In the genomic region with DNA sequence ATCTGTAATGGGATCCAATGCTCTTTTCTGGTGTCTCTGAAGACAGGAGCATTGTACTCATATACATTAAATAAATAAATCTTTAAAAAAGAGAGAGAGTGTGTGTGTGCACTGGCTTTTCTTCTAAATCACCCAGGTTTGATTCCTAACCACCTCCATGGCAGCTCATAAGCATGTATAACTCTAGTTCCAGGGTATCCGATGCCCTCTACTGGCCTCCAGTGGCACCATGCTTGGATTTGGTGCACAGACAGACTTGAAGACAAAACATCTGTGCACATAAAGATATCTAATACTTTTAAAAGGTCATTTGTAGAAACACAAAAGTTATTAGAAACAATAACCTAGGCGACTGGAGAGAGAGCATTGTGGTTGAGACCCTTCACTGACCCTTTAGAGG, we compare ENCODE assay signal across 8 mouse cellular contexts. TPM values are rescaled to one million over a fixed set of nuclear protein-coding genes. Genes with fewer than 3 reads are reported as not detected.
DNase-seq lines count a peak whose midpoint lies in the region; ATAC-seq and TF ChIP-seq lines count a peak whose summit lies in the region.
"Had no signal": no experiment of that assay in that cellular context is flagged by ENCODE, and none has a peak within 500 bp of the region (broad histone marks: within the 10 kb centered on the region; RNA-seq: fewer than 3 reads in every experiment).

No protein-coding gene starts in this region.

- H3K4me3 ChIP-seq in kidney, adult 2 months (ENCODE audit: insufficient read depth, low read depth, low read length): no peak overlapping the region
- no peak overlapping the region for H3K4me3 ChIP-seq in kidney, embryonic 14.5 days (ENCODE audit: low read length)
- H3K4me3 ChIP-seq in lung, adult 2 months (replicated peaks; ENCODE audit: extremely low read depth, low read depth, low read length): no peak overlapping the region

- peak; percentile 61 for DNase-seq in kidney, adult 2 months
- DNase-seq in MN1 (ENCODE audit: low spot score): peak; percentile 72
- peak; percentile 14 for DNase-seq in embryo, embryonic 11.5 days (ENCODE audit: low read depth, low spot score)
- DNase-seq in lung, adult 2 months: no peak
- DNase-seq in thymus, postnatal 4 days: peak; percentile 55

- no peak overlapping the region for H3K27ac ChIP-seq in kidney, adult 2 months (ENCODE audit: insufficient read depth, low read depth, low read length)
- H3K27ac ChIP-seq in kidney, embryonic 14.5 days (ENCODE audit: low read depth, low read length): no peak overlapping the region

- ATAC-seq in kidney, embryonic 14.5 days (ENCODE audit: low FRiP score, low TSS enrichment): no peak
- ATAC-seq in CD4-positive, CD25-positive, alpha-beta regulatory T cell, adult 4 months: peak; percentile 60

- 34% methylated on average over 2 of the region's 2 CpGs for WGBS in kidney, adult 2 months
- 53% methylated on average over 2 of the region's 2 CpGs for WGBS in kidney, embryonic 14.5 days
- 43% methylated on average over 2 of the region's 2 CpGs for WGBS in lung, adult 2 months

- H3K9me3 ChIP-seq in kidney, embryonic 14.5 days (ENCODE audit: control insufficient read depth, low read length): no peaks in the 10 kb centered on the region

- TF ChIP-seq POLR2A in kidney, adult 2 months (IDR thresholded peaks at IDR 0.05; ENCODE audit: low read depth, low read length): no peak
- no peak for TF ChIP-seq POLR2A in lung, adult 2 months (IDR thresholded peaks at IDR 0.05; ENCODE audit: borderline replicate concordance, extremely low read depth, low read depth, low read length)

- no peaks in the 10 kb centered on the region for H3K27me3 ChIP-seq in kidney, adult 2 months (replicated peaks; ENCODE audit: control insufficient read depth, insufficient read depth, low read length)
- H3K27me3 ChIP-seq in kidney, embryonic 14.5 days (ENCODE audit: control insufficient read depth, insufficient read depth, low read length): no peaks in the 10 kb centered on the region

- peak; percentile 84 for TF ChIP-seq CTCF in kidney, adult 2 months (conservative IDR thresholded peaks at IDR 0.05; ENCODE audit: insufficient read depth, insufficient read length, low read depth, low read length)
- peak; percentile 75 for TF ChIP-seq CTCF in lung, adult 2 months (IDR thresholded peaks at IDR 0.05; ENCODE audit: insufficient read depth, low read length)

- H3K4me2 ChIP-seq in kidney, embryonic 14.5 days (replicated peaks; ENCODE audit: low read depth, low read length): no peak overlapping the region

- no peak overlapping the region for H3K9ac ChIP-seq in kidney, embryonic 14.5 days (ENCODE audit: low read depth, low read length)

- no peaks in the 10 kb centered on the region for H3K4me1 ChIP-seq in kidney, adult 2 months (ENCODE audit: control insufficient read depth, insufficient read depth, low read length)
- H3K4me1 ChIP-seq in kidney, embryonic 14.5 days (ENCODE audit: control insufficient read depth, insufficient read depth, low read length): no peaks in the 10 kb centered on the region
- H3K4me1 ChIP-seq in lung, adult 2 months (ENCODE audit: control insufficient read depth, insufficient read depth, low read length): no peaks in the 10 kb centered on the region

- peaks cover 4% of the 10 kb centered on the region for H3K36me3 ChIP-seq in kidney, adult 2 months (ENCODE audit: control insufficient read depth, insufficient read depth, low read length)
- peaks cover 45% of the 10 kb centered on the region for H3K36me3 ChIP-seq in kidney, embryonic 14.5 days (ENCODE audit: control insufficient read depth, insufficient read depth, low read length)

RNA-seq across cellular contexts. Expression of gene Zfp318, which starts 9.5 kb away (rescaled TPM):
- 11.8 and 14.3 TPM in 2 replicates for polyA plus RNA-seq in kidney, adult 2 months (2012; rRNA removed)
- polyA plus RNA-seq in kidney, embryonic 14.5 days (2014; fragmentation: Nextera tagmentation; extraction: Ambion mirVana): 12.1 and 18.3 TPM in 2 replicates
- polyA plus RNA-seq in CD4-positive, CD25-positive, alpha-beta regulatory T cell, adult 4 months (2017; shearing (Covaris generic)): 1 to 10 TPM; 5.0 to 6.7 TPM
- polyA plus RNA-seq in lung, adult 2 months (2012; rRNA removed): 11.2 and 12.5 TPM in 2 replicates

RNA-seq across cellular contexts. Expression of gene Crip3, which starts 35.7 kb away (rescaled TPM):
- 2.9 and 3.7 TPM in 2 replicates for polyA plus RNA-seq in kidney, adult 2 months (2012; rRNA removed)
- 0.38 and 0.60 TPM in 2 replicates for polyA plus RNA-seq in kidney, embryonic 14.5 days (2014; fragmentation: Nextera tagmentation; extraction: Ambion mirVana)
- not detected for polyA plus RNA-seq in CD4-positive, CD25-positive, alpha-beta regulatory T cell, adult 4 months (2017; shearing (Covaris generic))
- 3.3 and 6.8 TPM in 2 replicates for polyA plus RNA-seq in lung, adult 2 months (2012; rRNA removed)

RNA-seq across cellular contexts. Expression of gene Slc22a7, which starts 45.2 kb away (rescaled TPM):
- polyA plus RNA-seq in kidney, adult 2 months (2012; rRNA removed): 164 and 283 TPM in 2 replicates
- polyA plus RNA-seq in kidney, embryonic 14.5 days (2014; fragmentation: Nextera tagmentation; extraction: Ambion mirVana): not detected in 2 replicates
- polyA plus RNA-seq in CD4-positive, CD25-positive, alpha-beta regulatory T cell, adult 4 months (2017; shearing (Covaris generic)): not detected
- polyA plus RNA-seq in lung, adult 2 months (2012; rRNA removed): not detected in 2 replicates
- polyA plus RNA-seq: heart, embryonic 14.5 days had no signal

Comparison
In these comparisons a context has a peak if more than half of its experiments do, and no peak if none do; other contexts are left out.
1. RNA of gene Slc22a7, which starts 45.2 kb away (polyA plus RNA-seq): 164 to 283 TPM in kidney, adult 2 months; not detected in kidney, embryonic 14.5 days, not detected in lung, adult 2 months and not detected in CD4-positive, CD25-positive, alpha-beta regulatory T cell, adult 4 months; every median in the first group is over 100 times any median in the second.